Mouse (Mus musculus): ENCODE results near the gene Fxyd6. TPM values are rescaled to one million over a fixed set of nuclear protein-coding genes. Genes with fewer than 3 reads are reported as not detected.
A peak's percentile ranks its signal among the peaks of the same experiment; 100 is the strongest.

The Fxyd6 gene
- polyA plus RNA-seq, 1 experiment from 2014 or later = 54.5 TPM

DNA sequence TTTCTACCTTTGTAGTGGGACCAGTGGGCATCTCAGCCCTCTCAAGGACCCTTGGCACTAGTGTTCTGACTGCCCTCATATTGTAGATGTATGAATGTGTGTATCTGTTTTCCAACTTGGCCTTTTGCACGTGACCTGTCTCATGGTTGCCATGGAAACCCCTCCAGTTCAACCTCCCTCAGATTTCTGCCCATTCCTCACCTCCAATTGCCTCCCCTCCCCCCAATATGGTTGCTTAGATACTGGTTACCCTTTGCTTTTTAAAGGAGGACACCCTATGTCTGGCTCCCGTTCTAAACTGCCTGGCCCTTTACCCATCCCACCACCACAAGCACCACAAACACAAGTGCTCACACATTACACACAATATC, 1.3 kb downstream of the Fxyd6 start:
- H3K4me1 ChIP-seq (replicated peaks; ENCODE audit: control insufficient read depth, insufficient read depth, low read length) = no peaks in the 10 kb centered on the region
- WGBS = 36% methylated on average over 2 of the region's 2 CpGs
- H3K27me3 ChIP-seq (replicated peaks; ENCODE audit: control insufficient read depth, insufficient read depth, low read length) = peaks cover 16% of the 10 kb centered on the region
- peak overlapping the region; percentile 75 for H3K4me2 ChIP-seq (replicated peaks; ENCODE audit: low read depth)
- H3K4me3 ChIP-seq (ENCODE audit: low read depth, low read length) = peak overlapping the region; percentile 46; the same call in 1 of the 2 replicates
- TF ChIP-seq CTCF (IDR thresholded peaks at IDR 0.05; ENCODE audit: low read depth) = no peak
- no peak for ATAC-seq
- H3K9me3 ChIP-seq (ENCODE audit: control insufficient read depth) = no peaks in the 10 kb centered on the region
- H3K36me3 ChIP-seq (ENCODE audit: control insufficient read depth, insufficient read depth) = no peaks in the 10 kb centered on the region
- no peak overlapping the region for H3K9ac ChIP-seq (ENCODE audit: low read depth, low read length)
- H3K27ac ChIP-seq (ENCODE audit: low read depth, low read length) = no peak overlapping the region

DNA sequence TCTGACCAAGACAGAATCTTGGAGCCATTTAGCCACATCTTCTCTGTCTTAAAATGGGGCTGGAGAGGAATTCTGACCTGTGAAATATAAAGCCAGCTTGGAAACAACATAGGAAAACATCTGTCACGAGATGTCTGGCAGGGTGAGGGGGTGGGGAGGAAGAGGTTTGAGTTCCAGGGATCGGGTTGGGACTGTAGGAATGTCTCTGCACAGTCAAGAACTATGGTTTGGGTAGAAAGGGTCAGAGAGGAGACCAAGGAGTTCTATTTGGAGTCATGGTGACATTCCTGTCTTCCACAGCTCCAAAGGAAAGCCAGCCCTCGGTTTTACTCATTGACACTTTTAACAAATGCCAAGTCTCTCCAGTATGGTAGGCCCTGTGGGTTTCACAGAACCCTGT, 3.9 kb downstream of the Fxyd6 start:
- Histone ChIP-seq H3K4me3 (ENCODE audit: low read depth, low read length) (no peak overlapping the region), H3K9ac (ENCODE audit: low read depth, low read length) (no peak overlapping the region), H3K4me1 (replicated peaks; ENCODE audit: control insufficient read depth, insufficient read depth, low read length) (no peaks in the 10 kb centered on the region), H3K9me3 (ENCODE audit: control insufficient read depth) (no peaks in the 10 kb centered on the region), H3K4me2 (replicated peaks; ENCODE audit: low read depth) (no peak overlapping the region), H3K27ac (ENCODE audit: low read depth, low read length) (no peak overlapping the region), H3K27me3 (replicated peaks; ENCODE audit: control insufficient read depth, insufficient read depth, low read length) (peaks cover 16% of the 10 kb centered on the region), H3K36me3 (ENCODE audit: control insufficient read depth, insufficient read depth) (no peaks in the 10 kb centered on the region)
- TF ChIP-seq CTCF (IDR thresholded peaks at IDR 0.05; ENCODE audit: low read depth) = no peak
- WGBS = 66% methylated on average over 3 of the region's 3 CpGs
- no peak for ATAC-seq

DNA sequence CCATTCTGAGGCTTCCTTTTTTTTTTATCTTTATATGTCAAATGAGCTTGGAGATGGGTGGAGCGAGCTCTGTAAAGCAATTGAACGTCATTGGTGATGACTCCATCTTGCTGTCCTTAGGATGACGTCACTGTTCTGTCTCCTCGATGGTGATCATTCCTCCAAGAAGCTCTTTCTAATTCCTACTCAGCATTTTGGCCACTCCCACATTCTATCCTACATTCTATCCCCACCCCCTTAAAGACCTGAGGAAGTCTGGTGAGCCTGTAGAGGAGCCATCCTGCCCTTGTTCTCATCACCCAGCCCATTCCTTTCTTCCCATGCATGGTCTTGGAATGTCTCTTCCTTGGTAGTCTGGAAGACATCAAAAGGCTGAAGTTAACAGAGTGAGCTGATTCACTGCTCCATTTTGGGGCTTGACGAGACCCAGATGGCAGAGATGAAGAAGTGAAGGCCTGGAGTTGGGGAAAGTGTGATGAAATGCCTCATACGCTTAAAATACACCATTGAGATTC, 5.1 kb downstream of the Fxyd6 start:
- WGBS = 83% methylated on average over 6 of the region's 6 CpGs
- Histone ChIP-seq H3K9me3 (ENCODE audit: control insufficient read depth) (no peaks in the 10 kb centered on the region), H3K27ac (ENCODE audit: low read depth, low read length) (no peak overlapping the region), H3K36me3 (ENCODE audit: control insufficient read depth, insufficient read depth) (no peaks in the 10 kb centered on the region), H3K9ac (ENCODE audit: low read depth, low read length) (no peak overlapping the region), H3K4me2 (replicated peaks; ENCODE audit: low read depth) (no peak overlapping the region), H3K4me1 (replicated peaks; ENCODE audit: control insufficient read depth, insufficient read depth, low read length) (no peaks in the 10 kb centered on the region), H3K4me3 (ENCODE audit: low read depth, low read length) (no peak overlapping the region), H3K27me3 (replicated peaks; ENCODE audit: control insufficient read depth, insufficient read depth, low read length) (peaks cover 13% of the 10 kb centered on the region)
- ATAC-seq = no peak
- no peak for TF ChIP-seq CTCF (IDR thresholded peaks at IDR 0.05; ENCODE audit: low read depth)

DNA sequence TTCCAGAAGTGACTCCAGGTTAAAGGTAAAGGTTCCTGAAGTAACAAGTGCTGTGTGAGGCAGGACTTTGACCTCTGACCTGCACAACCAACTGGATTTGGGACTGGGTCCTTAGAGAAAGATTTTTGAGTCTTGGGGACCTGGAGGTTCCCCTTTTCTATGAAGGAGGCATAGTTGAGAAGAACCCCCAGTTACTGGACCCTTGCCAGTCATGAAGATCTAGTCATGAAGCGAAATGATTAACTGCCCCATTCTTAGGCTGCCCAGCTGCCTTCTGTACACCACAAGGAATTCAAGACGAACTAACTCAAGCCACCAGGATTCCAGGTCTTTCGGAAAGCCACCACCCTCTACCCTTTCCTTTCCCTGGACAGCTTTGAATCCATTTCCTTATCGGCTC, 6.4 kb downstream of the Fxyd6 start:
- Histone ChIP-seq H3K4me1 (replicated peaks; ENCODE audit: control insufficient read depth, insufficient read depth, low read length) (no peaks in the 10 kb centered on the region), H3K4me2 (replicated peaks; ENCODE audit: low read depth) (no peak overlapping the region), H3K36me3 (ENCODE audit: control insufficient read depth, insufficient read depth) (no peaks in the 10 kb centered on the region), H3K27ac (ENCODE audit: low read depth, low read length) (no peak overlapping the region), H3K9me3 (ENCODE audit: control insufficient read depth) (no peaks in the 10 kb centered on the region), H3K27me3 (replicated peaks; ENCODE audit: control insufficient read depth, insufficient read depth, low read length) (peaks cover 4% of the 10 kb centered on the region; the same call in 1 of the 2 replicates), H3K9ac (ENCODE audit: low read depth, low read length) (no peak overlapping the region), H3K4me3 (ENCODE audit: low read depth, low read length) (no peak overlapping the region)
- TF ChIP-seq CTCF (IDR thresholded peaks at IDR 0.05; ENCODE audit: low read depth) = no peak
- 61% methylated on average over 4 of the region's 4 CpGs for WGBS
- no peak for ATAC-seq

DNA sequence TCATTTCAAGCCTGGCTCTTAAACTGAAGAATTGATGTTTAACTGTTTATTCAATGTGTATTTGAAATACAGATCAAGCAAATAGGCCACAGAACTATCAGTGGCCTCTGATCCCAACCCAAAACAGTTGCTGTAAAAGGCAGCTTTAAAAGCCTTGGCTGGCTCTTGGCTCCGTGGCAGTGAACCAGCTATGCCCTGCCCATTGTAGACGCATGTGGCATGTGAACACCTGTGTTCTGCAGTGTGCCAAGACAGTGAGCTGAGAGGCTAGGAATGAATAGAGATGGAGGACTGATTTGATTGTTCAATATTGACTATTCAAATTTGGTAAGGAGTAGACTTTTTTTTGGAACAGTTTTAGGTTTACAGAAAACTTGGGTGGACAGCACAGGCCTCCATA, 6.9 kb downstream of the Fxyd6 start:
- no peak for ATAC-seq
- TF ChIP-seq CTCF (IDR thresholded peaks at IDR 0.05; ENCODE audit: low read depth) = no peak
- 73% methylated on average over 2 of the region's 2 CpGs for WGBS
- H3K9ac ChIP-seq (ENCODE audit: low read depth, low read length) = no peak overlapping the region
- no peaks in the 10 kb centered on the region for H3K27me3 ChIP-seq (replicated peaks; ENCODE audit: control insufficient read depth, insufficient read depth, low read length)
- H3K27ac ChIP-seq (ENCODE audit: low read depth, low read length) = no peak overlapping the region
- no peaks in the 10 kb centered on the region for H3K9me3 ChIP-seq (ENCODE audit: control insufficient read depth)
- no peaks in the 10 kb centered on the region for H3K4me1 ChIP-seq (replicated peaks; ENCODE audit: control insufficient read depth, insufficient read depth, low read length)
- no peak overlapping the region for H3K4me3 ChIP-seq (ENCODE audit: low read depth, low read length)
- no peaks in the 10 kb centered on the region for H3K36me3 ChIP-seq (ENCODE audit: control insufficient read depth, insufficient read depth)
- no peak overlapping the region for H3K4me2 ChIP-seq (replicated peaks; ENCODE audit: low read depth)

DNA sequence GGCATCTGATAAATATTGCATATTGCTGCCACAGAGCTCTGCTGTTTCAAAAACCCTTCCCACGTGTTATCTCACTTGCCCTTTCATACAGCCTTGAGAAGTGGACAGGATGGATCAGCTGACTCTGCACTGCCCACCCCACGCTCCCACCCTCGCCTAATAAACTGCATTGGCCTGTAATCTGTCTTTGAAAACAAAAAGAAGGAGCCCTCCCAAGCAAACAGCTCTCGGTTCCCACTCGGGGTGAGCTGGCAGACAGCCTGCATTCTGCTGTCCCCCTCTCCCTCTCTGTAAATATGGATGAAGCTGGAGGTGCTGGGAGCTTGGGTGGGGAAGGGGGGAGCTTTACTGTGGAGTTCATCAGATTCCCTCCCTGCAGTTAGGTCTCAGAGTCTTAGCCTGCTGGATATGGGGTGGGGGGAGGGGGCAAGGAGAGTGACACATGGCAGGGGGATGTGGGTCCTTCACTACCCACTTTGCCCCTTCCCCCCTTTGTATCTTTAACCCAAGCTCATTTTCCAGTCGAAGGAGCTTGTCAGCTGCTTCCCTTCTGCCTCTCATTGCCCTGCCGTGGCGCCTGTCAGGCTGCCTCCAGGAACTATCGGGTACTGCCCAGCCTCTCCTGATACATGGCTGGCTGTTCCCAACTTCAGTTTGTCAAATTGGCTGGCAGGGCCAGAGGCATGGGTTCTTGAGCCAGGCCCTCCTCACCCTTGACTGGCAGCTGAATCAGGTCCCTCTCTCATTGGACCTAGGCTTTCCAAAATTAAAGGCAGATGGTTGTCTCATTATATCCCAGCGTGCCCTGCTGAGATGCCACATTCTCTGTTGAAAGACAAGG, 10.6 kb downstream of the Fxyd6 start:
- 55% methylated on average over 10 of the region's 10 CpGs for WGBS
- no peak for ATAC-seq
- Histone ChIP-seq H3K9me3 (ENCODE audit: control insufficient read depth) (no peaks in the 10 kb centered on the region), H3K36me3 (ENCODE audit: control insufficient read depth, insufficient read depth) (no peaks in the 10 kb centered on the region), H3K4me1 (replicated peaks; ENCODE audit: control insufficient read depth, insufficient read depth, low read length) (no peaks in the 10 kb centered on the region), H3K27ac (ENCODE audit: low read depth, low read length) (no peak overlapping the region), H3K9ac (ENCODE audit: low read depth, low read length) (no peak overlapping the region), H3K4me3 (ENCODE audit: low read depth, low read length) (no peak overlapping the region), H3K27me3 (replicated peaks; ENCODE audit: control insufficient read depth, insufficient read depth, low read length) (no peaks in the 10 kb centered on the region), H3K4me2 (replicated peaks; ENCODE audit: low read depth) (no peak overlapping the region)
- no peak for TF ChIP-seq CTCF (IDR thresholded peaks at IDR 0.05; ENCODE audit: low read depth)

All from intestine, postnatal 0 days (tissue).